Mouse (Mus musculus) right cerebral cortex, postnatal 36 days (tissue): ENCODE data around the gene Olfr714.
"Not testable (repeated sequence)": the region's sequence is repeated elsewhere in the genome, so short reads cannot be mapped to it uniquely, and the experiment has no call there.

Experiments
- DNase-seq, 2 experiments: peaks; one replicate each; pipeline ENCODE4 v3.0.0; 2022; ENCODE audit warnings: low spot score in 2 of 2, mixed read lengths in 1 of 2

Olfr714 gene

GRCm38 (mm10) chr7:107070681-107071080 lies at the start of gene Olfr714:
TSS of gene Olfr714 (plus strand) at chr7:107070981.
- no peak for DNase-seq

- DNase-seq = no peak
These were observed 39.9 kb upstream of the Olfr714 start, which contains the start of gene Olfr713 for GRCm38 (mm10) chr7:107030874-107031273. TSS of gene Olfr713 (plus strand) at chr7:107031174.

- no peak for DNase-seq
These were observed 30.7 kb upstream of the Olfr714 start for GRCm38 (mm10) chr7:107039934-107040563.

- DNase-seq = no peak
These were observed 27.6 kb upstream of the Olfr714 start for GRCm38 (mm10) chr7:107043136-107043535.

GRCm38 (mm10) chr7:107044407-107044806 lies 26.4 kb upstream of the Olfr714 start:
- no peak for DNase-seq

- no peak for DNase-seq
These were observed 24.9 kb upstream of the Olfr714 start for GRCm38 (mm10) chr7:107045833-107046232.

GRCm38 (mm10) chr7:107047578-107047977 lies 23.2 kb upstream of the Olfr714 start:
- no peak for DNase-seq

GRCm38 (mm10) chr7:107092920-107093319 lies 22.1 kb downstream of the Olfr714 start, which contains the start of gene Olfr17:
TSS of gene Olfr17 (plus strand) at chr7:107093220.
- no peak for DNase-seq

GRCm38 (mm10) chr7:107110269-107110668 lies 39.5 kb downstream of the Olfr714 start, which contains the start of gene Olfr715b:
TSS of gene Olfr715b (minus strand) at chr7:107110369.
- DNase-seq = not testable (repeated sequence)
